Mouse (Mus musculus) small intestine, adult 2 months (tissue): ENCODE data around the gene Rpgrip1l.

ENCODE experiments used
- CTCF ChIP-seq: fragments of 200-500 bp; IDR thresholded peaks from 2 replicates; pipeline ENCODE4 v1.5.1; 2012; ENCODE audit warnings: low read depth, mild to moderate bottlenecking, control low read depth, inconsistent platforms, low read length, moderate library complexity, mixed read lengths; ENCODE audit not compliant: insufficient replicate concordance, insufficient read length; ENCODE audit errors: extremely low read depth
- POLR2A ChIP-seq: fragments of 200-500 bp; IDR thresholded peaks from 2 replicates; pipeline ENCODE4 v1.6.1; 2012; ENCODE audit warnings: low read depth, mild to moderate bottlenecking, control low read depth, inconsistent platforms, low read length, moderate library complexity

DNA sequence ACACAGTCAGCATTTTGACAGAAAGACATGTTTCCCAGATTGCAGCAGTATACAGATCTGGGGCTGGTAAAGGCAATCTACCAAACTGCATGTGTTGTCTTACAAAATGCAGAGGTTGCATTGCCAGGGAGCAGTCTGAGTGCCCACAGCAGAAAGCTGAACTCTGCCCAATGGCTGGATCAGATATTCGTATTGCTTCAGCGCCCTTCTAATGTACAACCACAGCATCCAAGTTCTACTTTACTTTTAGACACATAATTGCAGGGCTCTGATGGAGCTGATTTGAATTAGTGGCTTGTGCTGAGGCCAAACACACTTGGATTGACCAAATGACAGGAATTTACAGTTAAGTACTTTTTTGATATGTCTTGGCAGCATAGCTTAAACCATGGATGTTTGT is 91.2 kb downstream of the Rpgrip1l start:
- no peak for TF ChIP-seq CTCF
- no peak for TF ChIP-seq POLR2A
